Mouse (Mus musculus): ENCODE results near the gene Setd4. TPM values are rescaled to one million over a fixed set of nuclear protein-coding genes. Genes with fewer than 3 reads are reported as not detected.

Setd4 gene
- polyA plus RNA-seq, 1 experiment from 2014 or later: 9.7 TPM

GRCm38 (mm10) chr16:93609796-93610195, 5.9 kb upstream of the Setd4 start:
- no peaks in the 10 kb centered on the region for H3K36me3 ChIP-seq (ENCODE audit: control insufficient read depth, insufficient read depth, low read length)
- H3K4me2 ChIP-seq (ENCODE audit: low read depth, low read length): no peak overlapping the region
- WGBS: 95% methylated on average over 4 of the region's 4 CpGs
- no peak overlapping the region for H3K9ac ChIP-seq (ENCODE audit: low read depth, low read length)
- 0 out of 2 replicates have a peak, but pooled peaks cover 4% of the 10 kb centered on the region for H3K4me1 ChIP-seq (ENCODE audit: control insufficient read depth, insufficient read depth, low read length)
- no peak for ATAC-seq
- H3K4me3 ChIP-seq (ENCODE audit: low read length): no peak overlapping the region
- no peaks in the 10 kb centered on the region for H3K27me3 ChIP-seq (replicated peaks; ENCODE audit: control insufficient read depth, insufficient read depth, low read length)
- no peaks in the 10 kb centered on the region for H3K9me3 ChIP-seq (ENCODE audit: control insufficient read depth, low read length)
- no peak overlapping the region for H3K27ac ChIP-seq (ENCODE audit: low read length)

GRCm38 (mm10) chr16:93608731-93609130, 4.9 kb upstream of the Setd4 start:
- H3K4me3 ChIP-seq (ENCODE audit: low read length): peak overlapping the region; percentile 74
- H3K27ac ChIP-seq (ENCODE audit: low read length): peak overlapping the region; percentile 81
- peak overlapping the region; percentile 84 for H3K9ac ChIP-seq (ENCODE audit: low read depth, low read length)
- H3K27me3 ChIP-seq (replicated peaks; ENCODE audit: control insufficient read depth, insufficient read depth, low read length): no peaks in the 10 kb centered on the region
- H3K36me3 ChIP-seq (ENCODE audit: control insufficient read depth, insufficient read depth, low read length): no peaks in the 10 kb centered on the region
- WGBS: 51% methylated on average over 8 of the region's 8 CpGs
- peak; percentile 41; the same call in 1 of the 2 replicates for ATAC-seq
- H3K9me3 ChIP-seq (ENCODE audit: control insufficient read depth, low read length): no peaks in the 10 kb centered on the region
- H3K4me1 ChIP-seq (ENCODE audit: control insufficient read depth, insufficient read depth, low read length): peaks cover 8% of the 10 kb centered on the region; the same call in 1 of the 2 replicates
- peak overlapping the region; percentile 76 for H3K4me2 ChIP-seq (ENCODE audit: low read depth, low read length)

- under 1% methylated on average over 32 of the region's 32 CpGs for WGBS
- peak; percentile 34 for ATAC-seq
- H3K36me3 ChIP-seq (ENCODE audit: control insufficient read depth, insufficient read depth, low read length): no peaks in the 10 kb centered on the region
- peaks cover 8% of the 10 kb centered on the region; the same call in 1 of the 2 replicates for H3K4me1 ChIP-seq (ENCODE audit: control insufficient read depth, insufficient read depth, low read length)
- peak overlapping the region; percentile 81 for H3K27ac ChIP-seq (ENCODE audit: low read length)
- H3K9me3 ChIP-seq (ENCODE audit: control insufficient read depth, low read length): no peaks in the 10 kb centered on the region
- H3K4me2 ChIP-seq (ENCODE audit: low read depth, low read length): peak overlapping the region; percentile 76
- H3K27me3 ChIP-seq (replicated peaks; ENCODE audit: control insufficient read depth, insufficient read depth, low read length): no peaks in the 10 kb centered on the region
- H3K4me3 ChIP-seq (ENCODE audit: low read length): peak overlapping the region; percentile 74
- H3K9ac ChIP-seq (ENCODE audit: low read depth, low read length): peak overlapping the region; percentile 84
Measured at GRCm38 (mm10) chr16:93607669-93608101, 3.8 kb upstream of the Setd4 start.

- H3K27me3 ChIP-seq (replicated peaks; ENCODE audit: control insufficient read depth, insufficient read depth, low read length): no peaks in the 10 kb centered on the region
- H3K4me1 ChIP-seq (ENCODE audit: control insufficient read depth, insufficient read depth, low read length): peaks cover 8% of the 10 kb centered on the region; the same call in 1 of the 2 replicates
- no peak overlapping the region for H3K9ac ChIP-seq (ENCODE audit: low read depth, low read length)
- H3K4me2 ChIP-seq (ENCODE audit: low read depth, low read length): no peak overlapping the region
- no peak overlapping the region for H3K27ac ChIP-seq (ENCODE audit: low read length)
- no peak for ATAC-seq
- no peaks in the 10 kb centered on the region for H3K9me3 ChIP-seq (ENCODE audit: control insufficient read depth, low read length)
- no peaks in the 10 kb centered on the region for H3K36me3 ChIP-seq (ENCODE audit: control insufficient read depth, insufficient read depth, low read length)
- H3K4me3 ChIP-seq (ENCODE audit: low read length): no peak overlapping the region
- 89% methylated on average over 7 of the region's 7 CpGs for WGBS
Measured at GRCm38 (mm10) chr16:93606146-93606545, 2.3 kb upstream of the Setd4 start.

GRCm38 (mm10) chr16:93605553-93605952, 1.7 kb upstream of the Setd4 start, which contains the start of gene Cbr1:
Gene Cbr1, plus strand, starts transcription at chr16:93605853.
- Histone ChIP-seq H3K9me3 (ENCODE audit: control insufficient read depth, low read length) (no peaks in the 10 kb centered on the region), H3K4me3 (ENCODE audit: low read length) (peak within 1 kb of the TSS; percentile 71), H3K27me3 (replicated peaks; ENCODE audit: control insufficient read depth, insufficient read depth, low read length) (no peaks in the 10 kb centered on the region), H3K4me2 (ENCODE audit: low read depth, low read length) (peak within 1 kb of the TSS; percentile 89), H3K27ac (ENCODE audit: low read length) (no peak within 1 kb of the TSS), H3K9ac (ENCODE audit: low read depth, low read length) (peak within 1 kb of the TSS; percentile 86), H3K4me1 (ENCODE audit: control insufficient read depth, insufficient read depth, low read length) (peaks cover 8% of the 10 kb centered on the region; the same call in 1 of the 2 replicates), H3K36me3 (ENCODE audit: control insufficient read depth, insufficient read depth, low read length) (no peaks in the 10 kb centered on the region)
- WGBS: 61% methylated on average over 4 of the region's 4 CpGs
- no peak for ATAC-seq

- H3K27ac ChIP-seq (ENCODE audit: low read length): peak overlapping the region; percentile 95
- peaks cover 8% of the 10 kb centered on the region; the same call in 1 of the 2 replicates for H3K4me1 ChIP-seq (ENCODE audit: control insufficient read depth, insufficient read depth, low read length)
- no peaks in the 10 kb centered on the region for H3K9me3 ChIP-seq (ENCODE audit: control insufficient read depth, low read length)
- no peaks in the 10 kb centered on the region for H3K27me3 ChIP-seq (replicated peaks; ENCODE audit: control insufficient read depth, insufficient read depth, low read length)
- peak overlapping the region; percentile 71 for H3K4me3 ChIP-seq (ENCODE audit: low read length)
- peak overlapping the region; percentile 89 for H3K4me2 ChIP-seq (ENCODE audit: low read depth, low read length)
- whole genome bisulfite sequencing: 5% methylated on average over 16 of the region's 16 CpGs
- no peak for ATAC-seq
- H3K9ac ChIP-seq (ENCODE audit: low read depth, low read length): peak overlapping the region; percentile 86
- no peaks in the 10 kb centered on the region for H3K36me3 ChIP-seq (ENCODE audit: control insufficient read depth, insufficient read depth, low read length)
Measured at GRCm38 (mm10) chr16:93604481-93604969, 662 bp upstream of the Setd4 start.

- Histone ChIP-seq H3K4me1 (ENCODE audit: control insufficient read depth, insufficient read depth, low read length) (peaks cover 2% of the 10 kb centered on the region; the same call in 1 of the 2 replicates), H3K36me3 (ENCODE audit: control insufficient read depth, insufficient read depth, low read length) (no peaks in the 10 kb centered on the region; the same call in 1 of the 2 replicates), H3K9me3 (ENCODE audit: control insufficient read depth, low read length) (no peaks in the 10 kb centered on the region), H3K4me2 (ENCODE audit: low read depth, low read length) (no peak overlapping the region), H3K9ac (ENCODE audit: low read depth, low read length) (no peak overlapping the region), H3K27me3 (replicated peaks; ENCODE audit: control insufficient read depth, insufficient read depth, low read length) (no peaks in the 10 kb centered on the region), H3K4me3 (ENCODE audit: low read length) (no peak overlapping the region), H3K27ac (ENCODE audit: low read length) (no peak overlapping the region)
- WGBS: 86% methylated on average over 6 of the region's 6 CpGs
- no peak for ATAC-seq
Measured at GRCm38 (mm10) chr16:93599461-93599860, 4.4 kb downstream of the Setd4 start.

GRCm38 (mm10) chr16:93597551-93597950, 6.3 kb downstream of the Setd4 start:
- Histone ChIP-seq H3K4me1 (ENCODE audit: control insufficient read depth, insufficient read depth, low read length) (no peaks in the 10 kb centered on the region), H3K9ac (ENCODE audit: low read depth, low read length) (no peak overlapping the region), H3K4me2 (ENCODE audit: low read depth, low read length) (no peak overlapping the region), H3K27ac (ENCODE audit: low read length) (no peak overlapping the region), H3K4me3 (ENCODE audit: low read length) (no peak overlapping the region), H3K36me3 (ENCODE audit: control insufficient read depth, insufficient read depth, low read length) (no peaks in the 10 kb centered on the region; the same call in 1 of the 2 replicates), H3K9me3 (ENCODE audit: control insufficient read depth, low read length) (no peaks in the 10 kb centered on the region), H3K27me3 (replicated peaks; ENCODE audit: control insufficient read depth, insufficient read depth, low read length) (no peaks in the 10 kb centered on the region)
- WGBS: 92% methylated on average over 9 of the region's 9 CpGs
- no peak for ATAC-seq

GRCm38 (mm10) chr16:93596807-93597206, 7.1 kb downstream of the Setd4 start:
- H3K4me2 ChIP-seq (ENCODE audit: low read depth, low read length): no peak overlapping the region
- no peaks in the 10 kb centered on the region for H3K27me3 ChIP-seq (replicated peaks; ENCODE audit: control insufficient read depth, insufficient read depth, low read length)
- H3K4me1 ChIP-seq (ENCODE audit: control insufficient read depth, insufficient read depth, low read length): no peaks in the 10 kb centered on the region
- no peak overlapping the region for H3K9ac ChIP-seq (ENCODE audit: low read depth, low read length)
- H3K27ac ChIP-seq (ENCODE audit: low read length): no peak overlapping the region
- 91% methylated on average over 7 of the region's 7 CpGs for WGBS
- ATAC-seq: no peak
- H3K4me3 ChIP-seq (ENCODE audit: low read length): no peak overlapping the region
- H3K9me3 ChIP-seq (ENCODE audit: control insufficient read depth, low read length): no peaks in the 10 kb centered on the region
- no peaks in the 10 kb centered on the region; the same call in 1 of the 2 replicates for H3K36me3 ChIP-seq (ENCODE audit: control insufficient read depth, insufficient read depth, low read length)

Measured in intestine, embryonic 16.5 days (tissue).